Mouse (Mus musculus): ENCODE measurements around the gene Gm21411. TPM values are rescaled to one million over a fixed set of nuclear protein-coding genes. Genes with fewer than 3 reads are reported as not detected.

Gm21411 gene
- not detected for polyA plus RNA-seq (2014; fragmentation: Illumina TruSeq; extraction: RNeasy Lipid Tissue Mini Kit (QIAGEN cat#74804); ENCODE audit: low replicate concordance)

DNA sequence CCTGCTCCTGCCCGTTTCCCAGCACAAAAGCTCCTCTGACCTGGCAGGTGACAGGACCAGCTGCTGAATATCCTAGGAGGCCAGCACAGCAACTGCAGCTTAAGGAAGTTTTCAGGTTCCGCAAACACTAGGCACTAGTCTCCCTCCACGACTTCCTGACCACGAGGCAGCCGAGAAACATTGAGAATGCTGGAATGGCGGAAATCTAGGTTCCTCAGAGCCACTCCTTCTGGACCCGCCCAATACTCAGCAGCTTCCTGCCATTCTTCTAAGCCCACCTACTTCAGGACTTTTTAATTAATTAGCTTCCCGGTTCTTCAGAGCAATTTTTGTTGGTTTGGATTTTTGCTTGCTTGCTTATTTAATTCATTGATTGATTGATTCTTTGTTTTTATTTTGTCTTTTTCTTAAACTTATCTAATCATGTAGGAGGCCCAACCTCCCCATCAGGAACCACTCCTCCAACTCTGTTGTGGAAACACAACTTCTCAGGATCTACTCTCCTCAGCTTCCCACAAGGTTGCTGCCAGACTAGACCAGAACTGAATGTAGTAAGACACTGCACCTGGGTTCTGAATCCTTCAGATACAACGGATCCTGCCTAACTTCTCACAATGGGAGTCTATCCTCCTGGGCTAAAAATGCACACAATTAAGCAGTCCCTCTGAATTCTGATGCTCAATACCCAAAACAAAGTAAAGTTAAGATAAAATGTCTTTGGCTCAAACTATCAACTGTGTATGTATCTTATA lies at the start of gene Gm21411:
Gm21411 (minus strand) TSS at position 205 of the 752 bp plus-strand sequence.

Other genes starting within 250 kb of the Gm21411 start
- not detected for gene Zfp989, start 62.4 kb upstream of the Gm21411 start, polyA plus RNA-seq (2014; fragmentation: Illumina TruSeq; extraction: RNeasy Lipid Tissue Mini Kit (QIAGEN cat#74804); ENCODE audit: low replicate concordance)
- gene Rex2, start 112.3 kb upstream of the Gm21411 start, polyA plus RNA-seq (2014; fragmentation: Illumina TruSeq; extraction: RNeasy Lipid Tissue Mini Kit (QIAGEN cat#74804); ENCODE audit: low replicate concordance): not detected
- 30.8 TPM for gene Zfp991, start 222.4 kb upstream of the Gm21411 start, polyA plus RNA-seq (2014; fragmentation: Illumina TruSeq; extraction: RNeasy Lipid Tissue Mini Kit (QIAGEN cat#74804); ENCODE audit: low replicate concordance)